In genomic region chr7:132551351-132552126, GRCm38 (mm10) we compare ENCODE assay signal across 8 mouse cellular contexts. TPM values are rescaled to one million over a fixed set of nuclear protein-coding genes. Genes with fewer than 3 reads are reported as not detected.
DNase-seq lines count a peak whose midpoint lies in the region; ATAC-seq and TF ChIP-seq lines count a peak whose summit lies in the region.

No protein-coding gene starts in this region.

- peak overlapping the region; percentile 47 for H3K9ac ChIP-seq in CH12.LX (ENCODE audit: insufficient read depth, low read depth)
- H3K9ac ChIP-seq in forebrain, embryonic 12.5 days = peak overlapping the region; percentile 65
- peak overlapping the region; percentile 49; the same call in 1 of the 2 replicates for H3K9ac ChIP-seq in liver, postnatal 0 days (replicated peaks)
- H3K9ac ChIP-seq in neural tube, embryonic 14.5 days (replicated peaks; ENCODE audit: low read depth, low read length) = no peak overlapping the region; the same call in 1 of the 2 replicates

- H3K27ac ChIP-seq in CH12.LX (ENCODE audit: insufficient read depth, low read depth) = no peak overlapping the region
- no peak overlapping the region for H3K27ac ChIP-seq in forebrain, embryonic 12.5 days
- no peak overlapping the region for H3K27ac ChIP-seq in liver, postnatal 0 days (ENCODE audit: low read depth)
- H3K27ac ChIP-seq in neural tube, embryonic 14.5 days (ENCODE audit: low read depth, low read length) = no peak overlapping the region

- TF ChIP-seq POLR2A in CH12.LX (IDR thresholded peaks at IDR 0.05; ENCODE audit: low read depth, low read length) = 0 out of 2 replicates have a peak, but pooled peaks have one; percentile 35

- H3K9me3 ChIP-seq in CH12.LX (replicated peaks; ENCODE audit: low read length) = no peaks in the 10 kb centered on the region
- H3K9me3 ChIP-seq in forebrain, embryonic 12.5 days = no peaks in the 10 kb centered on the region
- no peaks in the 10 kb centered on the region for H3K9me3 ChIP-seq in liver, postnatal 0 days (ENCODE audit: low read length)
- H3K9me3 ChIP-seq in neural tube, embryonic 14.5 days (ENCODE audit: control insufficient read depth, low read length) = no peaks in the 10 kb centered on the region

- TF ChIP-seq EP300 in CH12.LX (IDR thresholded peaks at IDR 0.05; ENCODE audit: low read length) = no peak
- TF ChIP-seq EP300 in liver, postnatal 0 days (IDR thresholded peaks at IDR 0.05; ENCODE audit: low read depth) = no peak

- peak; percentile 59 to 93; a peak in 3 of 4 replicates for TF ChIP-seq CTCF in CH12.LX (conservative IDR thresholded peaks at IDR 0.05 in 1 of 2, IDR thresholded peaks at IDR 0.05 in 1 of 2; ENCODE audit: low read depth in 2 of 2, low read length in 2 of 2)
- TF ChIP-seq CTCF in liver, postnatal 0 days (IDR thresholded peaks at IDR 0.05; ENCODE audit: low read depth) = peak; percentile 97

- dilution Hi-C loops in CH12.LX (cut with MboI; ENCODE audit: extremely low pct_ligation_motif_present, extremely low pct_unique_long_range_greater_than_20kb, low sequenced_read_pairs) = no loop called here

- peaks cover 39% of the 10 kb centered on the region for H3K27me3 ChIP-seq in CH12.LX (replicated peaks)
- no peaks in the 10 kb centered on the region for H3K27me3 ChIP-seq in forebrain, embryonic 12.5 days
- H3K27me3 ChIP-seq in liver, postnatal 0 days (ENCODE audit: insufficient read depth, low read length) = 0 out of 2 replicates have a peak, but pooled peaks cover 3% of the 10 kb centered on the region
- H3K27me3 ChIP-seq in neural tube, embryonic 14.5 days (ENCODE audit: control insufficient read depth, insufficient read depth, low read length) = no peaks in the 10 kb centered on the region

- peak overlapping the region; percentile 95 for H3K4me2 ChIP-seq in CH12.LX (ENCODE audit: insufficient read depth, low read depth, poor library complexity, severe bottlenecking)
- peak overlapping the region; percentile 81 for H3K4me2 ChIP-seq in forebrain, embryonic 12.5 days
- peak overlapping the region; percentile 89 for H3K4me2 ChIP-seq in liver, postnatal 0 days (ENCODE audit: low read depth, low read length)
- peak overlapping the region; percentile 72 for H3K4me2 ChIP-seq in neural tube, embryonic 14.5 days (ENCODE audit: low read depth, low read length)

- WGBS in forebrain, embryonic 12.5 days = 2% methylated on average over 27 of the region's 27 CpGs
- WGBS in large intestine, adult 2 months = under 1% methylated on average over 27 of the region's 27 CpGs
- WGBS in liver, postnatal 0 days (ENCODE audit: insufficient replicate concordance) = 1% methylated on average over 27 of the region's 27 CpGs
- 1% methylated on average over 27 of the region's 27 CpGs for WGBS in neural tube, embryonic 14.5 days

- intact Hi-C loops in heart, postnatal 10 days (cut with DNase I) = loop anchor here (1.0 to 5.0 kb wide), 5 partner anchors 75 to 1009 kb away; partner anchors contain the start of gene Hmx3

- in situ Hi-C loops in CH12.LX (cut with MboI; ENCODE audit: low pct_ligation_motif_present, low pct_unique_long_range_greater_than_20kb, low sequenced_read_pairs) = no loop called here

- DNase-seq in CH12.LX (ENCODE audit: extremely low read depth) = peak; percentile 92
- peak; percentile 92 for DNase-seq in c-Kit-positive CD71-positive TER-119-negative erythroid progenitor cells, embryonic 14.5 days (ENCODE audit: low read depth)
- DNase-seq in heart, postnatal 10 days = peak; percentile 96 to 99
- DNase-seq in large intestine, adult 2 months (ENCODE audit: low read depth, low spot score) = peak; percentile 83
- peak; percentile 94 for DNase-seq in liver, postnatal 0 days
- peak; percentile 97 for DNase-seq in testis, postnatal 10 days (ENCODE audit: low spot score)

- TF ChIP-seq RAD21 in CH12.LX (IDR thresholded peaks at IDR 0.05; ENCODE audit: low read depth, low read length) = peak; percentile 94

- ATAC-seq in forebrain, embryonic 12.5 days (ENCODE audit: low FRiP score) = peak; percentile 97
- ATAC-seq in liver, postnatal 0 days = peak; percentile 95
- ATAC-seq in neural tube, embryonic 14.5 days (ENCODE audit: low read depth) = peak; percentile 95

- H3K4me1 ChIP-seq in CH12.LX (ENCODE audit: control insufficient read depth in 1 of 2, insufficient read depth in 2 of 2) = peaks cover 0 to 19% of the 10 kb centered on the region in 2 experiments; a peak in 2 of 4 replicates
- 0 out of 2 replicates have a peak, but pooled peaks cover 5% of the 10 kb centered on the region for H3K4me1 ChIP-seq in forebrain, embryonic 12.5 days
- H3K4me1 ChIP-seq in liver, postnatal 0 days (ENCODE audit: insufficient read depth) = no peaks in the 10 kb centered on the region
- no peaks in the 10 kb centered on the region for H3K4me1 ChIP-seq in neural tube, embryonic 14.5 days (ENCODE audit: control insufficient read depth, insufficient read depth, low read length)

- peak overlapping the region; percentile 47 to 51 (median 48) for H3K4me3 ChIP-seq in CH12.LX (replicated peaks in 1 of 3; ENCODE audit: low read depth in 2 of 3, low read length in 2 of 3, poor library complexity in 1 of 3)
- peak overlapping the region; percentile 51 for H3K4me3 ChIP-seq in forebrain, embryonic 12.5 days (replicated peaks)
- H3K4me3 ChIP-seq in liver, postnatal 0 days (ENCODE audit: low read depth, low read length) = peak overlapping the region; percentile 46
- peak overlapping the region; percentile 34 for H3K4me3 ChIP-seq in neural tube, embryonic 14.5 days (ENCODE audit: low read depth, low read length)

- H3K79me2 ChIP-seq in CH12.LX (replicated peaks; ENCODE audit: control insufficient read depth, extremely low read depth, insufficient read depth, poor library complexity, severe bottlenecking) = no peaks in the 10 kb centered on the region

- peaks cover 0 to 7% of the 10 kb centered on the region in 2 experiments for H3K36me3 ChIP-seq in CH12.LX (replicated peaks in 1 of 2; ENCODE audit: control insufficient read depth in 1 of 2, insufficient read depth in 1 of 2, low read length in 1 of 2)
- H3K36me3 ChIP-seq in forebrain, embryonic 12.5 days (replicated peaks) = no peaks in the 10 kb centered on the region
- H3K36me3 ChIP-seq in liver, postnatal 0 days (replicated peaks; ENCODE audit: insufficient read depth, low read length) = no peaks in the 10 kb centered on the region
- H3K36me3 ChIP-seq in neural tube, embryonic 14.5 days (ENCODE audit: control insufficient read depth, insufficient read depth, low read length) = no peaks in the 10 kb centered on the region

TF ChIP-seq in CH12.LX, 34 proteins besides CTCF, POLR2A, EP300 and RAD21 (continues in another document):
- TF ChIP-seq USF2 (conservative IDR thresholded peaks at IDR 0.05; ENCODE audit: low read depth, low read length) = no peak
- no peak for TF ChIP-seq E2F4 (IDR thresholded peaks at IDR 0.05; ENCODE audit: insufficient replicate concordance, low read depth, low read length)
- peak; percentile 63 for TF ChIP-seq IRF4 (IDR thresholded peaks at IDR 0.05; ENCODE audit: low read depth, low read length)
- TF ChIP-seq HCFC1 (IDR thresholded peaks at IDR 0.05; ENCODE audit: low read depth, low read length) = peak; percentile 58; the same call in 1 of the 2 replicates
- TF ChIP-seq MAZ (IDR thresholded peaks at IDR 0.05; ENCODE audit: low read depth, low read length) = peak; percentile 63; the same call in 1 of the 2 replicates
- TF ChIP-seq ELF1 (IDR thresholded peaks at IDR 0.05; ENCODE audit: low read depth, low read length) = no peak
- TF ChIP-seq ETS1 (conservative IDR thresholded peaks at IDR 0.05; ENCODE audit: low read depth, low read length) = no peak
- TF ChIP-seq NELFE (IDR thresholded peaks at IDR 0.05; ENCODE audit: low read depth, low read length) = no peak
- TF ChIP-seq CHD1 (IDR thresholded peaks at IDR 0.05; ENCODE audit: low read depth, low read length) = no peak
- TF ChIP-seq CHD2 (IDR thresholded peaks at IDR 0.05; ENCODE audit: low read length) = no peak
- TF ChIP-seq ZC3H11A (IDR thresholded peaks at IDR 0.05; ENCODE audit: low read depth, low read length) = peak; percentile 18
- no peak for TF ChIP-seq BHLHE40 (IDR thresholded peaks at IDR 0.05; ENCODE audit: low read depth, low read length)
- TF ChIP-seq SIN3A (IDR thresholded peaks at IDR 0.05; ENCODE audit: low read length) = peak; percentile 45; the same call in 1 of the 2 replicates
- no peak for TF ChIP-seq MAFK (IDR thresholded peaks at IDR 0.05; ENCODE audit: insufficient replicate concordance, low read length)
- no peak for TF ChIP-seq GABPA (IDR thresholded peaks at IDR 0.05; ENCODE audit: insufficient replicate concordance, low read depth, low read length)

RNA-seq across cellular contexts. Expression of gene Oat, which starts 24.7 kb away (rescaled TPM):
- total RNA-seq in CH12.LX (2012; rRNA removed) (104 and 114 TPM in 2 replicates), CH12.LX (2014; rRNA removed) (202 and 204 TPM in 2 replicates)
- 79.5 and 87.6 TPM in 2 replicates for polyA plus RNA-seq in CH12.LX (2012; ENCODE audit: insufficient read length, low read depth)
- polyA plus RNA-seq in forebrain, embryonic 12.5 days (2016; fragmentation: Nextera tagmentation; extraction: Ambion mirVana) = 112 and 127 TPM in 2 replicates
- total RNA-seq in heart, postnatal 10 days (2021) = 100 to 1,000 TPM; 116 to 121 TPM
- polyA plus RNA-seq in large intestine, adult 2 months (2012; rRNA removed) = 361 and 580 TPM in 2 replicates
- 43.8 and 44.6 TPM in 2 replicates for polyA plus RNA-seq in liver, postnatal 0 days (2015; fragmentation: Nextera tagmentation; extraction: Ambion mirVana)
- 80.3 and 94.6 TPM in 2 replicates for polyA plus RNA-seq in neural tube, embryonic 14.5 days (2014; fragmentation: Nextera tagmentation; extraction: Ambion mirVana)

RNA-seq across cellular contexts. Expression of gene Nkx1-2, which starts 47.9 kb away (rescaled TPM):
- total RNA-seq in CH12.LX (2012; rRNA removed) = 0.04 TPM in 1 of 2 replicates, not detected in the other
- not detected in 2 replicates for total RNA-seq in CH12.LX (2014; rRNA removed)
- not detected in 2 replicates for polyA plus RNA-seq in CH12.LX (2012; ENCODE audit: insufficient read length, low read depth)
- 0.21 and 0.72 TPM in 2 replicates for polyA plus RNA-seq in forebrain, embryonic 12.5 days (2016; fragmentation: Nextera tagmentation; extraction: Ambion mirVana)
- not detected for total RNA-seq in heart, postnatal 10 days (2021)
- 0.29 TPM in 1 of 2 replicates, not detected in the other for polyA plus RNA-seq in large intestine, adult 2 months (2012; rRNA removed)
- polyA plus RNA-seq in liver, postnatal 0 days (2015; fragmentation: Nextera tagmentation; extraction: Ambion mirVana) = not detected in 2 replicates
- polyA plus RNA-seq in neural tube, embryonic 14.5 days (2014; fragmentation: Nextera tagmentation; extraction: Ambion mirVana) = 0.32 and 0.49 TPM in 2 replicates

RNA-seq across cellular contexts. Expression of gene Lhpp, which starts 58.9 kb away (rescaled TPM):
- total RNA-seq in CH12.LX (2012; rRNA removed) (7.8 and 9.2 TPM in 2 replicates), CH12.LX (2014; rRNA removed) (13.8 and 14.6 TPM in 2 replicates)
- 15.4 and 16.5 TPM in 2 replicates for polyA plus RNA-seq in CH12.LX (2012; ENCODE audit: insufficient read length, low read depth)
- 10.9 and 12.1 TPM in 2 replicates for polyA plus RNA-seq in forebrain, embryonic 12.5 days (2016; fragmentation: Nextera tagmentation; extraction: Ambion mirVana)
- total RNA-seq in heart, postnatal 10 days (2021) = 10 to 100 TPM; 18.0 to 18.4 TPM
- 39.7 and 42.5 TPM in 2 replicates for polyA plus RNA-seq in large intestine, adult 2 months (2012; rRNA removed)
- 9.0 and 10.4 TPM in 2 replicates for polyA plus RNA-seq in liver, postnatal 0 days (2015; fragmentation: Nextera tagmentation; extraction: Ambion mirVana)
- 43.4 and 55.0 TPM in 2 replicates for polyA plus RNA-seq in neural tube, embryonic 14.5 days (2014; fragmentation: Nextera tagmentation; extraction: Ambion mirVana)
